Mouse (Mus musculus) heart, embryonic 13.5 days (tissue): ENCODE measurements around the gene Ptpro. TPM values are rescaled to one million over a fixed set of nuclear protein-coding genes. Genes with fewer than 3 reads are reported as not detected.
"Not testable (repeated sequence)": the region's sequence is repeated elsewhere in the genome, so short reads cannot be mapped to it uniquely, and the experiment has no call there.

Experiments
- ATAC-seq: fragments of 200-750 bp; cut with Nextera tagmentation; 2 replicates; pipeline ENCODE4 v1.8.0; 2017; ENCODE audit warnings: moderate TSS enrichment; ENCODE audit not compliant: insufficient number of reproducible peaks, low FRiP score, low TSS enrichment; ENCODE audit errors: extremely low read depth
- H3K27ac ChIP-seq: fragments of 300-500 bp; sonication (generic); replicated peaks from 2 replicates; pipeline ENCODE4 v1.5.1; 2015; ENCODE audit warnings: moderate library complexity, mild to moderate bottlenecking, inconsistent platforms
- H3K27me3 ChIP-seq: fragments of 300-500 bp; sonication (generic); replicated peaks from 2 replicates; pipeline ENCODE4 v1.6.1; 2015; ENCODE audit warnings: mild to moderate bottlenecking, inconsistent platforms
- H3K36me3 ChIP-seq: fragments of 300-500 bp; sonication (generic); 2 replicates; pipeline ENCODE4 v1.6.1; 2015; ENCODE audit warnings: mild to moderate bottlenecking, inconsistent platforms
- H3K4me1 ChIP-seq: fragments of 300-500 bp; sonication (generic); 2 replicates; pipeline ENCODE4 v1.6.1; 2015; ENCODE audit warnings: inconsistent platforms
- H3K4me2 ChIP-seq: fragments of 300-500 bp; sonication (generic); 2 replicates; pipeline ENCODE4 v1.6.1; 2015; ENCODE audit warnings: inconsistent platforms, mild to moderate bottlenecking, moderate library complexity
- H3K4me3 ChIP-seq: fragments of 300-500 bp; sonication (generic); 2 replicates; pipeline ENCODE4 v1.5.1; 2015; ENCODE audit warnings: moderate library complexity, mild to moderate bottlenecking, inconsistent platforms
- H3K9ac ChIP-seq: fragments of 300-500 bp; sonication (generic); 2 replicates; pipeline ENCODE4 v1.6.1; 2015; ENCODE audit warnings: inconsistent platforms, mild to moderate bottlenecking, moderate library complexity
- H3K9me3 ChIP-seq: fragments of 300-500 bp; sonication (generic); 2 replicates; pipeline ENCODE4 v1.6.1; 2016; ENCODE audit warnings: inconsistent platforms
- WGBS: fragments of 180-500 bp; shearing (Covaris S2); methylation state at CpG from one replicate; pipeline ENCODE4 v1.1.7; 2015; ENCODE audit warnings: mixed read lengths; 5-methylcytosine and 5-hydroxymethylcytosine counted together
- polyA plus RNA-seq: library from polyadenylated mRNA; unstranded; fragments of >200 nt; fragmentation: Nextera tagmentation; extraction: Ambion mirVana; gene quantifications from 2 replicates; pipeline ENCODE4 v1.2.1, GENCODE M21; 2015

The Ptpro gene
- polyA plus RNA-seq, 1 experiment from 2014 or later, result 2.8 TPM

- WGBS, result 18% methylated on average over 7 of the region's 7 CpGs
- H3K27ac ChIP-seq, result peak overlapping the region; percentile 63
Measured at GRCm38 (mm10) chr6:137457210-137457609, 205.1 kb downstream of the Ptpro start.

GRCm38 (mm10) chr6:137458136-137458535 is 206.0 kb downstream of the Ptpro start:
- Histone ChIP-seq H3K27me3 (no peaks in the 10 kb centered on the region; the same call in 1 of the 2 replicates), H3K9me3 (no peaks in the 10 kb centered on the region), H3K9ac (no peak overlapping the region), H3K27ac (0 out of 2 replicates have a peak overlapping the region, but pooled peaks have one; percentile 63), H3K4me1 (peaks cover 37% of the 10 kb centered on the region), H3K36me3 (no peaks in the 10 kb centered on the region), H3K4me2 (no peak overlapping the region), H3K4me3 (no peak overlapping the region)
- ATAC-seq, result no peak
- 34% methylated on average over 7 of the region's 7 CpGs for WGBS

More at GRCm38 (mm10) chr6:137457210-137457609, 205.1 kb downstream of the Ptpro start:
- H3K4me1 ChIP-seq, result peaks cover 37% of the 10 kb centered on the region
- H3K9me3 ChIP-seq, result no peaks in the 10 kb centered on the region
- no peaks in the 10 kb centered on the region; the same call in 1 of the 2 replicates for H3K27me3 ChIP-seq
- peak overlapping the region; percentile 47 for H3K9ac ChIP-seq
- ATAC-seq, result no peak
- no peak overlapping the region for H3K4me3 ChIP-seq
- no peaks in the 10 kb centered on the region for H3K36me3 ChIP-seq
- no peak overlapping the region for H3K4me2 ChIP-seq

GRCm38 (mm10) chr6:137463771-137464170 is 211.7 kb downstream of the Ptpro start:
- no peak overlapping the region for H3K9ac ChIP-seq
- H3K27me3 ChIP-seq, result no peaks in the 10 kb centered on the region
- 0 out of 2 replicates have a peak overlapping the region, but pooled peaks have one; percentile 89 for H3K27ac ChIP-seq
- peaks cover 46% of the 10 kb centered on the region for H3K4me1 ChIP-seq
- no peaks in the 10 kb centered on the region for H3K9me3 ChIP-seq
- H3K4me2 ChIP-seq, result no peak overlapping the region
- WGBS, result 68% methylated on average over 5 of the region's 5 CpGs
- no peak for ATAC-seq
- no peaks in the 10 kb centered on the region for H3K36me3 ChIP-seq
- H3K4me3 ChIP-seq, result no peak overlapping the region

- H3K4me2 ChIP-seq, result peak overlapping the region; percentile 24; the same call in 1 of the 2 replicates
- no peak overlapping the region for H3K9ac ChIP-seq
- H3K27ac ChIP-seq, result peak overlapping the region; percentile 89
- H3K36me3 ChIP-seq, result no peaks in the 10 kb centered on the region
- no peaks in the 10 kb centered on the region for H3K27me3 ChIP-seq
- WGBS, result 3% methylated on average over 2 of the region's 2 CpGs
- H3K9me3 ChIP-seq, result peaks cover 4% of the 10 kb centered on the region; the same call in 1 of the 2 replicates
- peak; percentile 57; the same call in 1 of the 2 replicates for ATAC-seq
- no peak overlapping the region for H3K4me3 ChIP-seq
- peaks cover 50% of the 10 kb centered on the region for H3K4me1 ChIP-seq
Measured at GRCm38 (mm10) chr6:137465253-137465652, 213.1 kb downstream of the Ptpro start.

GRCm38 (mm10) chr6:137466256-137466655 is 214.1 kb downstream of the Ptpro start:
- no peak overlapping the region for H3K4me3 ChIP-seq
- H3K36me3 ChIP-seq, result no peaks in the 10 kb centered on the region
- 68% methylated on average over 2 of the region's 2 CpGs for WGBS
- H3K27ac ChIP-seq, result peak overlapping the region; percentile 89
- ATAC-seq, result no peak
- no peak overlapping the region for H3K9ac ChIP-seq
- peaks cover 60% of the 10 kb centered on the region for H3K4me1 ChIP-seq
- H3K27me3 ChIP-seq, result no peaks in the 10 kb centered on the region
- H3K9me3 ChIP-seq, result peaks cover 4% of the 10 kb centered on the region; the same call in 1 of the 2 replicates
- H3K4me2 ChIP-seq, result no peak overlapping the region

- H3K9ac ChIP-seq, result no peak overlapping the region
- no peaks in the 10 kb centered on the region for H3K27me3 ChIP-seq
- H3K4me1 ChIP-seq, result peaks cover 67% of the 10 kb centered on the region
- no peaks in the 10 kb centered on the region for H3K36me3 ChIP-seq
- ATAC-seq, result no peak
- H3K4me3 ChIP-seq, result no peak overlapping the region
- peaks cover 4% of the 10 kb centered on the region; the same call in 1 of the 2 replicates for H3K9me3 ChIP-seq
- no peak overlapping the region for H3K4me2 ChIP-seq
- peak overlapping the region; percentile 24; the same call in 1 of the 2 replicates for H3K27ac ChIP-seq
- 81% methylated on average over 3 of the region's 3 CpGs for whole genome bisulfite sequencing
Measured at GRCm38 (mm10) chr6:137467696-137468095, 215.6 kb downstream of the Ptpro start.

- Histone ChIP-seq H3K9ac (no peak overlapping the region), H3K36me3 (no peaks in the 10 kb centered on the region), H3K4me2 (no peak overlapping the region), H3K27me3 (no peaks in the 10 kb centered on the region), H3K27ac (no peak overlapping the region), H3K9me3 (peaks cover 4% of the 10 kb centered on the region; the same call in 1 of the 2 replicates), H3K4me1 (peaks cover 56% of the 10 kb centered on the region), H3K4me3 (no peak overlapping the region)
- no peak for ATAC-seq
- whole genome bisulfite sequencing, result 85% methylated on average over 4 of the region's 4 CpGs
Measured at GRCm38 (mm10) chr6:137469541-137469940, 217.4 kb downstream of the Ptpro start.

- WGBS, result 12% methylated on average over 11 of the region's 11 CpGs
- Histone ChIP-seq H3K27ac (peak overlapping the region; percentile 96), H3K9ac (no peak overlapping the region), H3K36me3 (peaks cover 4% of the 10 kb centered on the region), H3K27me3 (no peaks in the 10 kb centered on the region), H3K4me2 (0 out of 2 replicates have a peak overlapping the region, but pooled peaks have one; percentile 6), H3K9me3 (peaks cover 4% of the 10 kb centered on the region; the same call in 1 of the 2 replicates), H3K4me1 (peaks cover 41% of the 10 kb centered on the region), H3K4me3 (no peak overlapping the region)
- ATAC-seq, result peak; percentile 78
Measured at GRCm38 (mm10) chr6:137470901-137471598, 218.9 kb downstream of the Ptpro start.

- Histone ChIP-seq H3K4me1 (peaks cover 38% of the 10 kb centered on the region), H3K27me3 (no peaks in the 10 kb centered on the region), H3K36me3 (peaks cover 13% of the 10 kb centered on the region), H3K9me3 (peaks cover 10% of the 10 kb centered on the region), H3K4me2 (no peak overlapping the region), H3K4me3 (no peak overlapping the region), H3K9ac (no peak overlapping the region), H3K27ac (peak overlapping the region; percentile 96)
- ATAC-seq, result no peak
- 87% methylated on average over 9 of the region's 9 CpGs for WGBS
Measured at GRCm38 (mm10) chr6:137472129-137472528, 220.0 kb downstream of the Ptpro start.

- no peak for ATAC-seq
- no peak overlapping the region for H3K9ac ChIP-seq
- peaks cover 10% of the 10 kb centered on the region for H3K9me3 ChIP-seq
- peaks cover 20% of the 10 kb centered on the region for H3K36me3 ChIP-seq
- H3K4me2 ChIP-seq, result no peak overlapping the region
- no peak overlapping the region for H3K4me3 ChIP-seq
- no peaks in the 10 kb centered on the region for H3K27me3 ChIP-seq
- 74% methylated on average over 1 of the region's 1 CpGs for WGBS
- peaks cover 29% of the 10 kb centered on the region for H3K4me1 ChIP-seq
- H3K27ac ChIP-seq, result no peak overlapping the region
Measured at GRCm38 (mm10) chr6:137473433-137473832, 221.3 kb downstream of the Ptpro start.

GRCm38 (mm10) chr6:137475695-137476094 is 223.6 kb downstream of the Ptpro start:
- H3K4me3 ChIP-seq, H3K9ac ChIP-seq, ATAC-seq, H3K27me3 ChIP-seq, H3K4me2 ChIP-seq, H3K27ac ChIP-seq, H3K9me3 ChIP-seq: not testable (repeated sequence)
- H3K36me3 ChIP-seq, result peaks cover 41% of the 10 kb centered on the region
- peaks cover 18% of the 10 kb centered on the region for H3K4me1 ChIP-seq
- WGBS, result 73% methylated on average over 5 of the region's 5 CpGs
